Mouse (Mus musculus) spleen, adult 12 weeks (tissue): Measurements from ENCODE around the gene B3gntl1.
"Not testable (repeated sequence)": the region's sequence is repeated elsewhere in the genome, so short reads cannot be mapped to it uniquely, and the experiment has no call there.

Source experiments
- DNase-seq: peaks from one replicate; pipeline ENCODE4 v3.0.0; 2022; ENCODE audit warnings: low spot score

B3gntl1 gene

GRCm38 (mm10) chr11:121685491-121686001 lies 12.6 kb upstream of the B3gntl1 start:
- no peak for DNase-seq

- DNase-seq, result no peak
These were observed 10.3 kb upstream of the B3gntl1 start for GRCm38 (mm10) chr11:121683243-121683642.

- no peak for DNase-seq
These were observed 7.8 kb upstream of the B3gntl1 start for GRCm38 (mm10) chr11:121680750-121681149.

- no peak for DNase-seq
These were observed 6.6 kb upstream of the B3gntl1 start for GRCm38 (mm10) chr11:121679581-121679980.

GRCm38 (mm10) chr11:121676836-121677235 lies 3.9 kb upstream of the B3gntl1 start:
- DNase-seq, result no peak

- no peak for DNase-seq
These were observed 676 bp upstream of the B3gntl1 start for GRCm38 (mm10) chr11:121673629-121674028.

- no peak for DNase-seq
These were observed 502 bp downstream of the B3gntl1 start for GRCm38 (mm10) chr11:121672312-121672989.

- DNase-seq, result no peak
These were observed 2.0 kb downstream of the B3gntl1 start for GRCm38 (mm10) chr11:121670926-121671325.

GRCm38 (mm10) chr11:121668776-121669175 lies 4.2 kb downstream of the B3gntl1 start:
- DNase-seq, result no peak

GRCm38 (mm10) chr11:121667541-121667940 lies 5.4 kb downstream of the B3gntl1 start:
- DNase-seq, result no peak

- no peak for DNase-seq
These were observed 11.8 kb downstream of the B3gntl1 start for GRCm38 (mm10) chr11:121661116-121661515.

- DNase-seq, result not testable (repeated sequence)
These were observed 12.3 kb downstream of the B3gntl1 start for GRCm38 (mm10) chr11:121660604-121661003.

- DNase-seq, result no peak
These were observed 14.8 kb downstream of the B3gntl1 start for GRCm38 (mm10) chr11:121658151-121658550.

GRCm38 (mm10) chr11:121655807-121656511 lies 17.0 kb downstream of the B3gntl1 start:
- DNase-seq, result no peak

- no peak for DNase-seq
These were observed 17.7 kb downstream of the B3gntl1 start for GRCm38 (mm10) chr11:121655166-121655806.

GRCm38 (mm10) chr11:121654406-121654945 lies 18.5 kb downstream of the B3gntl1 start:
- DNase-seq, result no peak

- no peak for DNase-seq
These were observed 19.3 kb downstream of the B3gntl1 start for GRCm38 (mm10) chr11:121653631-121654030.

- DNase-seq, result peak; percentile 27
These were observed 20.2 kb downstream of the B3gntl1 start for GRCm38 (mm10) chr11:121652547-121653305.

- no peak for DNase-seq
These were observed 21.0 kb downstream of the B3gntl1 start for GRCm38 (mm10) chr11:121651983-121652382.

- DNase-seq, result no peak
These were observed 21.4 kb downstream of the B3gntl1 start for GRCm38 (mm10) chr11:121651556-121651955.

GRCm38 (mm10) chr11:121650668-121651067 lies 22.3 kb downstream of the B3gntl1 start:
- DNase-seq, result no peak

- DNase-seq, result no peak
These were observed 23.1 kb downstream of the B3gntl1 start for GRCm38 (mm10) chr11:121649900-121650299.
